9 mouse cellular contexts compared by ENCODE assay signal in genomic region chr3:55828481-55829256, GRCm38 (mm10). TPM values are rescaled to one million over a fixed set of nuclear protein-coding genes. Genes with fewer than 3 reads are reported as not detected.
DNase-seq lines count a peak whose midpoint lies in the region; ATAC-seq and TF ChIP-seq lines count a peak whose summit lies in the region.
"Had no signal": no experiment of that assay in that cellular context is flagged by ENCODE, and none has a peak within 500 bp of the region (broad histone marks: within the 10 kb centered on the region; RNA-seq: fewer than 3 reads in every experiment).

No protein-coding gene starts in this region.

- 0 out of 2 replicates have a peak overlapping the region, but pooled peaks have one; percentile 4 for H3K27ac ChIP-seq in lung, embryonic 16.5 days (ENCODE audit: low read length)
- 0 out of 2 replicates have a peak overlapping the region, but pooled peaks have one; percentile 4 for H3K27ac ChIP-seq in hindbrain, embryonic 16.5 days (ENCODE audit: low read depth, low read length)
- no peak overlapping the region for H3K27ac ChIP-seq in cerebellum, adult 2 months (ENCODE audit: insufficient read depth, low read length)

- no peaks in the 10 kb centered on the region for H3K27me3 ChIP-seq in lung, embryonic 16.5 days (ENCODE audit: control insufficient read depth, insufficient read depth, low read depth, low read length)
- H3K27me3 ChIP-seq in hindbrain, embryonic 16.5 days (replicated peaks; ENCODE audit: control insufficient read depth, insufficient read depth, low read length): no peaks in the 10 kb centered on the region
- no peaks in the 10 kb centered on the region for H3K27me3 ChIP-seq in cerebellum, adult 2 months (ENCODE audit: control insufficient read depth, insufficient read depth, low read length)

- TF ChIP-seq POLR2A in cerebellum, adult 2 months (IDR thresholded peaks at IDR 0.05; ENCODE audit: borderline replicate concordance, insufficient read depth, low read length): no peak

- H3K36me3 ChIP-seq in lung, embryonic 16.5 days (ENCODE audit: control insufficient read depth, insufficient read depth, low read length): no peaks in the 10 kb centered on the region
- no peaks in the 10 kb centered on the region for H3K36me3 ChIP-seq in hindbrain, embryonic 16.5 days (ENCODE audit: control insufficient read depth, insufficient read depth, low read length)

- ATAC-seq in lung, embryonic 16.5 days (ENCODE audit: low read depth): peak; percentile 78
- no peak for ATAC-seq in hindbrain, embryonic 16.5 days
- peak; percentile 100 for ATAC-seq in megakaryocyte progenitor cell, adult 5-6 weeks (replicated peaks; ENCODE audit: poor library complexity)

- peaks cover 3% of the 10 kb centered on the region; the same call in 1 of the 2 replicates for H3K4me1 ChIP-seq in lung, embryonic 16.5 days (replicated peaks; ENCODE audit: control insufficient read depth, insufficient read depth, low read length)
- peaks cover 8% of the 10 kb centered on the region; the same call in 1 of the 2 replicates for H3K4me1 ChIP-seq in hindbrain, embryonic 16.5 days (ENCODE audit: control insufficient read depth, insufficient read depth, low read depth, low read length)
- no peaks in the 10 kb centered on the region for H3K4me1 ChIP-seq in cerebellum, adult 2 months (ENCODE audit: control insufficient read depth, insufficient read depth, low read length)

- H3K9me3 ChIP-seq in lung, embryonic 16.5 days (ENCODE audit: control insufficient read depth, low read length): no peaks in the 10 kb centered on the region
- H3K9me3 ChIP-seq in hindbrain, embryonic 16.5 days (ENCODE audit: control insufficient read depth, low read length): no peaks in the 10 kb centered on the region

- H3K9ac ChIP-seq in lung, embryonic 16.5 days (ENCODE audit: low read length): no peak overlapping the region
- H3K9ac ChIP-seq in hindbrain, embryonic 16.5 days (ENCODE audit: low read depth, low read length): no peak overlapping the region

- TF ChIP-seq CTCF in cerebellum, adult 2 months (IDR thresholded peaks at IDR 0.05; ENCODE audit: borderline replicate concordance, insufficient read depth, low read depth, low read length): no peak

- no peak overlapping the region for H3K4me3 ChIP-seq in lung, embryonic 16.5 days (ENCODE audit: low read length)
- no peak overlapping the region for H3K4me3 ChIP-seq in hindbrain, embryonic 16.5 days (ENCODE audit: low read length)
- H3K4me3 ChIP-seq in cerebellum, adult 2 months (replicated peaks; ENCODE audit: insufficient read depth, low read depth, low read length): no peak overlapping the region

- WGBS in lung, embryonic 16.5 days: 34% methylated on average over 10 of the region's 10 CpGs
- WGBS in hindbrain, embryonic 16.5 days: 49% methylated on average over 10 of the region's 10 CpGs
- WGBS in cerebellum, adult 2 months: 85% methylated on average over 10 of the region's 10 CpGs

- no peak overlapping the region for H3K4me2 ChIP-seq in lung, embryonic 16.5 days (ENCODE audit: low read depth, low read length)
- no peak overlapping the region for H3K4me2 ChIP-seq in hindbrain, embryonic 16.5 days (ENCODE audit: low read length)

- no peak for DNase-seq in lung, postnatal 14 days
- DNase-seq in c-Kit-positive CD71-positive TER-119-positive erythroid progenitor cells, embryonic 14.5 days (ENCODE audit: low spot score): peak; percentile 14
- DNase-seq in urinary bladder, postnatal 4 days (ENCODE audit: low spot score in 2 of 2): no peak
- DNase-seq in cerebellum, adult 18-20 months: no peak
- no peak for DNase-seq in cerebellum, adult 2 months
- DNase-seq: gastrocnemius, postnatal 25 days had no signal

RNA-seq across cellular contexts. Expression of gene Mab21l1, which starts 46.4 kb away (rescaled TPM):
- 0.59 and 0.88 TPM in 2 replicates for polyA plus RNA-seq in lung, embryonic 16.5 days (2015; fragmentation: Nextera tagmentation; extraction: Ambion mirVana)
- 160 TPM in 2 replicates for polyA plus RNA-seq in hindbrain, embryonic 16.5 days (2015; fragmentation: Nextera tagmentation; extraction: Ambion mirVana)
- total RNA-seq in megakaryocyte progenitor cell, adult 5-6 weeks (2015): not detected in 2 replicates
- total RNA-seq in megakaryocyte progenitor cell, adult 5-6 weeks (2017): not detected in 2 replicates
- 45.4 and 50.6 TPM in 2 replicates for polyA plus RNA-seq in cerebellum, adult 2 months (2012; rRNA removed)

Comparison
In these comparisons a context has a peak if more than half of its experiments do, and no peak if none do; other contexts are left out.
1. RNA of gene Mab21l1, which starts 46.4 kb away (polyA plus RNA-seq): 160 TPM in hindbrain, embryonic 16.5 days and 45.4 to 50.6 TPM in cerebellum, adult 2 months; 0.59 to 0.88 TPM in lung, embryonic 16.5 days; every median in the first group is over 10 times any median in the second.